Mouse (Mus musculus): ENCODE measurements at regions not wholly inside any gene's neighbourhood (a gene's known extent, or its start where the extent isn't known, plus 50 kb on each side); places are given as distances from the start of the nearest gene placed in this dataset.

GRCm38 (mm10) chr5:91862243-91862642 is 100.6 kb downstream of the Rchy1 start:
- no peak for TF ChIP-seq CTCF (IDR thresholded peaks at IDR 0.05; ENCODE audit: borderline replicate concordance, control insufficient read depth, extremely low read depth, insufficient read depth, low read length, poor library complexity)
- TF ChIP-seq POLR2A (IDR thresholded peaks at IDR 0.05; ENCODE audit: control insufficient read depth, extremely low read depth, insufficient read depth, low read length, poor library complexity) = no peak

Measured in thymus, adult 2 months (tissue).